Mouse (Mus musculus): ENCODE data around the gene Snx1.

DNA sequence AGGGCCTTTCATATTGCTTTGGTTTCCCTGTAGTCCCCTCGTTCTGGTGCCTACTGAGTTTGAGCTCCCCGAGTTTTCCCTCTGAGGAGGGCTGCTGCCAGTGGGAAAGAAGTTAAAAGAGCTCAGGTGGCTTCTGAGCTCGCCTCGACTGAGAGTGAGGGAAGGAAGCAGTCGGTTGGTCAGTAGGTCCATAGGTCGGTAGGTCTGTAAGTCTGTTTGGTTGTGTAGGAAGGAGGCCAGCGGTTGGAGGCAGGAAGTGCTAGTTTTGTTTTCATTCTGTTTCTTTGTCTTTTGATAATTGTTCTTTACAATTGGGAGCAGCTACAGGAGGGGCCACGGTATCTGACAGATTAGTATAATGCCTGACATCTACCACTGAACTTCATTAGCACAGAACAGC lies 16.3 kb downstream of the Snx1 start:
- TF ChIP-seq CTCF (IDR thresholded peaks at IDR 0.05; ENCODE audit: borderline replicate concordance, control insufficient read depth, extremely low read depth, insufficient read depth, low read length, poor library complexity) (no peak), POLR2A (IDR thresholded peaks at IDR 0.05; ENCODE audit: control insufficient read depth, extremely low read depth, insufficient read depth, low read length, poor library complexity) (no peak)

All from thymus, adult 2 months (tissue).